Mouse (Mus musculus): ENCODE measurements around the gene Isl1. TPM values are rescaled to one million over a fixed set of nuclear protein-coding genes. Genes with fewer than 3 reads are reported as not detected.

Isl1 gene
- polyA plus RNA-seq, 1 experiment from 2014 or later: 0.29 TPM

- no peak overlapping the region for H3K27ac ChIP-seq (ENCODE audit: low read length)
- no peak overlapping the region for H3K9ac ChIP-seq (replicated peaks; ENCODE audit: low read depth)
- no peak for TF ChIP-seq CTCF (IDR thresholded peaks at IDR 0.05)
- TF ChIP-seq EP300 (IDR thresholded peaks at IDR 0.05): no peak
- H3K4me2 ChIP-seq (replicated peaks; ENCODE audit: low read depth, low read length): no peak overlapping the region
- no peaks in the 10 kb centered on the region for H3K4me1 ChIP-seq (ENCODE audit: insufficient read depth, low read depth, low read length)
- 57% methylated on average over 9 of the region's 9 CpGs for WGBS
- no peaks in the 10 kb centered on the region for H3K27me3 ChIP-seq (replicated peaks; ENCODE audit: insufficient read depth, low read length)
- H3K9me3 ChIP-seq (ENCODE audit: low read length): no peaks in the 10 kb centered on the region
- no peak overlapping the region for H3K4me3 ChIP-seq (ENCODE audit: low read depth, low read length)
- no peaks in the 10 kb centered on the region for H3K36me3 ChIP-seq (ENCODE audit: insufficient read depth, low read length)
- no peak for ATAC-seq
- DNase-seq (ENCODE audit: low spot score): no peak
Measured at GRCm38 (mm10) chr13:116279207-116279772, 30.2 kb downstream of the Isl1 start.

Data from lung, postnatal 0 days (tissue).